Mouse (Mus musculus) liver, embryonic 14.5 days (tissue): ENCODE measurements around the gene Plxnd1.

Source experiments
- CTCF ChIP-seq: IDR thresholded peaks from 2 replicates; pipeline ENCODE4 v1.5.1; 2016; ENCODE audit warnings: antibody characterized with exemption, low read depth, control low read depth
- EP300 ChIP-seq: IDR thresholded peaks from 2 replicates; pipeline ENCODE4 v1.6.1; 2016; ENCODE audit warnings: antibody characterized with exemption, low read depth

GRCm38 (mm10) chr6:115998758-115999157, 4.0 kb upstream of the Plxnd1 start:
- TF ChIP-seq CTCF = no peak
- TF ChIP-seq EP300 = no peak
